Mouse (Mus musculus) forebrain, embryonic 11.5 days (tissue): ENCODE results near the gene Irx5. TPM values are rescaled to one million over a fixed set of nuclear protein-coding genes. Genes with fewer than 3 reads are reported as not detected.

ENCODE experiments used
- ATAC-seq: fragments of 200-750 bp; cut with Nextera tagmentation; replicated peaks from 2 replicates; pipeline ENCODE4 v1.8.0; 2017; ENCODE audit warnings: moderate TSS enrichment; ENCODE audit not compliant: low FRiP score
- DNase-seq: peaks from one replicate; pipeline ENCODE4 v3.0.0-alpha.2; 2017; ENCODE audit warnings: low spot score
- H3K27ac ChIP-seq: fragments of 300-500 bp; sonication (generic); 2 replicates; pipeline ENCODE4 v1.5.1; 2014; ENCODE audit warnings: low read depth, low read length
- H3K27me3 ChIP-seq: fragments of 300-500 bp; sonication (generic); 2 replicates; pipeline ENCODE4 v1.6.1; 2014; ENCODE audit warnings: mild to moderate bottlenecking, low read length, mixed read lengths; ENCODE audit not compliant: control insufficient read depth, insufficient read depth
- H3K36me3 ChIP-seq: fragments of 300-500 bp; sonication (generic); 2 replicates; pipeline ENCODE4 v1.6.1; 2014; ENCODE audit warnings: mild to moderate bottlenecking, low read length, moderate library complexity, mixed read lengths; ENCODE audit not compliant: control insufficient read depth, insufficient read depth
- H3K4me1 ChIP-seq: fragments of 300-500 bp; sonication (generic); replicated peaks from 2 replicates; pipeline ENCODE4 v1.6.1; 2014; ENCODE audit warnings: low read length, mixed read lengths; ENCODE audit not compliant: control insufficient read depth, insufficient read depth
- H3K4me2 ChIP-seq: fragments of 300-500 bp; sonication (generic); 2 replicates; pipeline ENCODE4 v1.6.1; 2014; ENCODE audit warnings: low read depth, mild to moderate bottlenecking, low read length, moderate library complexity, mixed read lengths; ENCODE audit not compliant: severe bottlenecking
- H3K4me3 ChIP-seq: fragments of 300-500 bp; sonication (generic); 2 replicates; pipeline ENCODE4 v1.5.1; 2014; ENCODE audit warnings: low read depth, low read length
- H3K9ac ChIP-seq: fragments of 300-500 bp; sonication (generic); 2 replicates; pipeline ENCODE4 v1.6.1; 2014; ENCODE audit warnings: low read length
- H3K9me3 ChIP-seq: fragments of 300-500 bp; sonication (generic); 2 replicates; pipeline ENCODE4 v1.6.1; 2016; ENCODE audit warnings: low read length, mixed read lengths; ENCODE audit not compliant: control insufficient read depth
- WGBS: fragments of 180-500 bp; shearing (Covaris S2); extraction: QIAGEN DNeasy Blood & Tissue Kit; methylation state at CpG from one replicate; pipeline ENCODE4 v1.1.7; 2014; 5-methylcytosine and 5-hydroxymethylcytosine counted together
- polyA plus RNA-seq: library from polyadenylated mRNA; unstranded; fragments of >200 nt; fragmentation: Nextera tagmentation; extraction: Ambion mirVana; gene quantifications from 2 replicates; pipeline ENCODE4 v1.2.1, GENCODE M21; 2014

The Irx5 gene
- polyA plus RNA-seq, 1 experiment from 2014 or later = 9.0 TPM

- H3K9me3 ChIP-seq = no peaks in the 10 kb centered on the region
- DNase-seq (no peak), ATAC-seq (no peak)
- no peak overlapping the region for H3K4me2 ChIP-seq
- no peaks in the 10 kb centered on the region for H3K4me1 ChIP-seq
- H3K27ac ChIP-seq = no peak overlapping the region
- 67% methylated on average over 6 of the region's 6 CpGs for WGBS
- no peaks in the 10 kb centered on the region for H3K36me3 ChIP-seq
- peaks cover 2% of the 10 kb centered on the region; the same call in 1 of the 2 replicates for H3K27me3 ChIP-seq
- H3K4me3 ChIP-seq = no peak overlapping the region
- no peak overlapping the region for H3K9ac ChIP-seq
Observed at GRCm38 (mm10) chr8:92336041-92336440, 21.4 kb upstream of the Irx5 start.

DNA sequence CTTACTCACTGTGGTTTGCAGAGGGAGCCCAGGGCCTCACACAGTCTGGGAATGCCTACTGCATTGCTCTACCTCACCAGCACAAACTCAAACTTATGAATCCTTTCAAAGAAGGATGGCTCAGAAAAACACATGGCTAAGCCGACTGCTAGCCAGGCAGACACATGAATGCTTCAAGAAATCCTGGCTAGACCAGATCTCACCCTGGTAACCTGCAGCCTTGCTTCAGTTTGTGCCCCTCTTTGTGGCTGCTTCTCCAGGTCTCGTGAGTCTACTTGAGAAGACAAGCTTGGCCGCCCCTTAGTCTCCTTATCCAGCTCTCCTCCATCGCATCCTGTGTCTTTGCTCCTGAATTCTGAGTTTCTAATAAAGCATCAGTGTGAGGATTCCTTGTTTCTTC is 13.9 kb upstream of the Irx5 start:
- 89% methylated on average over 4 of the region's 4 CpGs for WGBS
- no peaks in the 10 kb centered on the region for H3K9me3 ChIP-seq
- DNase-seq = no peak
- no peak overlapping the region for H3K9ac ChIP-seq
- H3K4me1 ChIP-seq = no peaks in the 10 kb centered on the region
- no peak overlapping the region for H3K4me3 ChIP-seq
- no peak overlapping the region for H3K27ac ChIP-seq
- no peaks in the 10 kb centered on the region for H3K36me3 ChIP-seq
- H3K4me2 ChIP-seq = no peak overlapping the region
- no peak for ATAC-seq
- H3K27me3 ChIP-seq = peaks cover 2% of the 10 kb centered on the region; the same call in 1 of the 2 replicates

DNA sequence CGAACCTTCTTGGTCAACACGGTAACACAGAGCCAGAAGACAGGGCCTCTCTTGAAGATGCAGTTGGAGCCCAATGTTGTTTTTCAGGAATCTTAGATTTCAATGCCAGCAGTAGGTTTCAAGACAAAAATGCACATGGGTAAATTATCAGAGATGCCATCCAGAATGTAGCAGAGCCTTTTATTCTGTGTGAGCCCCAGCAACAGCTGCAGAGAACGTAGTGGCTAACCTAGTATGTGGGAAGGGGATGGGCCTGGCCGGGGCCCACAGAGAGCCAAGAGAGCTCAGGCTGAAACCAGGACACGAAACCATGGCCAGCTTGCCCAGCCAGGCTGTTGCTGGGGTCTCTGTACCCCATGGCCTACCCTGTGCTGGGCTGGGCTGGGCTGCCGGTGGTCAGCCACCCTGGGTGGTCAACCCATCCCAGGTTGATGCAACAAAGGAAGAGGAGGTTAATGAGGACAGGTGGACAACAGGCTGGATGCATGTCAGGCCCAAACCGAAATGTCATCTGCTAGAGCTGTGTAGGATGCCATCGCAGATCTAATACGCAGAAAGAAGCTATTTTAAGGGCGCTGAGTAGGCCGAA is 7.4 kb upstream of the Irx5 start:
- no peak overlapping the region for H3K4me3 ChIP-seq
- 83% methylated on average over 11 of the region's 11 CpGs for WGBS
- DNase-seq = no peak
- no peaks in the 10 kb centered on the region for H3K9me3 ChIP-seq
- H3K27ac ChIP-seq = no peak overlapping the region
- H3K4me1 ChIP-seq = no peaks in the 10 kb centered on the region; the same call in 1 of the 2 replicates
- no peak for ATAC-seq
- H3K9ac ChIP-seq = no peak overlapping the region
- peaks cover 36% of the 10 kb centered on the region for H3K27me3 ChIP-seq
- H3K4me2 ChIP-seq = no peak overlapping the region
- H3K36me3 ChIP-seq = no peaks in the 10 kb centered on the region

- H3K9ac ChIP-seq = no peak overlapping the region
- DNase-seq (no peak), ATAC-seq (no peak)
- H3K4me2 ChIP-seq = no peak overlapping the region; the same call in 1 of the 2 replicates
- 21% methylated on average over 6 of the region's 6 CpGs for WGBS
- no peak overlapping the region for H3K4me3 ChIP-seq
- H3K4me1 ChIP-seq = peaks cover 11% of the 10 kb centered on the region
- no peak overlapping the region for H3K27ac ChIP-seq
- no peaks in the 10 kb centered on the region for H3K36me3 ChIP-seq
- no peaks in the 10 kb centered on the region for H3K9me3 ChIP-seq
- H3K27me3 ChIP-seq = peaks cover 54% of the 10 kb centered on the region
Observed at GRCm38 (mm10) chr8:92353405-92353804, 4.0 kb upstream of the Irx5 start.

DNA sequence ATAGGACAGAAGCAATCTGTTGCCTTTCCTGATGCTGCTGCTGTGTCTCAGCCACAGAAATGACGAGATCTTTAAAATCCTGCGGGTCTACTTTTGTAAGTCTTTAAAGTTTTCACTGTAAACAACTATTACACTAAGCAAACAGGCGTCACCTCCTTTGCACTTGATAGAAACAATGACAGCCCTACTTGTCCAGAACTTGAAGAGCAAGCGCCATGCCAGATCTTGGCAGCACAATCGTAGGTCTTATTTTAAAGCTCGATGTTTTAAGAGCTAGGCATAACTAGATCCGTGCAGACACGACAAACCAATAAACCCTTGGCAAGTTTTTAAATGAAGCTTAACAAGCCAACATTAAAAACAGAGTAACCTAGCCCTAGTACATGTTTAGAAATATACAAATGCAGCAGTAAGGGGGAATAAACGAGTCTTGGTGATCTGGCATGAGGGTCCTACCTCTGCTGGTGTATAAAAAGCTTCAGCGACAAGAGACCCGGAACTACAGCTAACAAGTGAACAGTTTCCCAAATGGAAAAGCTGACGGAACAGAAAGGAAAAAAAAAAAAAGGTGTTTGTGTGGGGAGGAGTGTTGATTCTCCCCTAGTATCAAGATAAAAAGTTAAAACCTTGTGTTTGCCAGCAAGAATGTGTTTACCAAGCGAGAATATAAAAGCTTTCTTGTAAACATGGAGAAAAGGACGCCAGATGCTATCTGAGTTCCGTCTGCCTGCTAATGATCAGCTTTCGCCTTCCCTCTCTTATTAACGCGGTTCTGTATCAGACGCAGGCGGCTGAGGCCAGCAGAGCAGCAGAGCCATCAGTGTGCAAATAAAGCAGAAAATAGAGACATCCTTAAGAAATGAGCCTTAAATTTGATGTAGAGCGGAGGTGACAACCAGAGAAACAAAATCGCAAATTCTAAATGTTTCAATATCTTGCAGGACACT is 2.6 kb upstream of the Irx5 start:
- 7% methylated on average over 22 of the region's 22 CpGs for WGBS
- no peaks in the 10 kb centered on the region for H3K36me3 ChIP-seq
- no peaks in the 10 kb centered on the region for H3K9me3 ChIP-seq
- peaks cover 64% of the 10 kb centered on the region for H3K27me3 ChIP-seq
- H3K9ac ChIP-seq = peak overlapping the region; percentile 3; the same call in 1 of the 2 replicates
- DNase-seq (no peak), ATAC-seq (no peak)
- H3K4me2 ChIP-seq = peak overlapping the region; percentile 79
- no peak overlapping the region for H3K27ac ChIP-seq
- peaks cover 13% of the 10 kb centered on the region for H3K4me1 ChIP-seq
- peak overlapping the region; percentile 47 for H3K4me3 ChIP-seq

- ATAC-seq (peak; percentile 95), DNase-seq (peak; percentile 99)
- Histone ChIP-seq H3K9me3 (no peaks in the 10 kb centered on the region), H3K27me3 (peaks cover 65% of the 10 kb centered on the region), H3K9ac (peak overlapping the region; percentile 53), H3K4me1 (peaks cover 20% of the 10 kb centered on the region), H3K4me2 (peak overlapping the region; percentile 79), H3K4me3 (peak overlapping the region; percentile 47), H3K36me3 (no peaks in the 10 kb centered on the region), H3K27ac (peak overlapping the region; percentile 25)
- WGBS = under 1% methylated on average over 93 of the region's 93 CpGs
Observed at GRCm38 (mm10) chr8:92355701-92356612, 1.5 kb upstream of the Irx5 start.

- H3K4me2 ChIP-seq = peak overlapping the region; percentile 79
- ATAC-seq (peak; percentile 26; the same call in 1 of the 2 replicates), DNase-seq (peak; percentile 70)
- no peaks in the 10 kb centered on the region for H3K9me3 ChIP-seq
- peaks cover 22% of the 10 kb centered on the region for H3K4me1 ChIP-seq
- peak overlapping the region; percentile 50; the same call in 1 of the 2 replicates for H3K27ac ChIP-seq
- H3K36me3 ChIP-seq = no peaks in the 10 kb centered on the region
- H3K27me3 ChIP-seq = peaks cover 71% of the 10 kb centered on the region
- WGBS = under 1% methylated on average over 40 of the region's 40 CpGs
- peak overlapping the region; percentile 47 for H3K4me3 ChIP-seq
- H3K9ac ChIP-seq = peak overlapping the region; percentile 53
Observed at GRCm38 (mm10) chr8:92356613-92357375, 631 bp upstream of the Irx5 start.
